Mouse (Mus musculus): ENCODE data around the gene Zswim9. TPM values are rescaled to one million over a fixed set of nuclear protein-coding genes. Genes with fewer than 3 reads are reported as not detected.

The Zswim9 gene
- polyA plus RNA-seq (2017; shearing (Covaris generic)): 1 to 10 TPM in 1 of 2 experiments, under 1 TPM in 1; 0.86 to 2.1 TPM

GRCm38 (mm10) chr7:13278308-13278891, at the start of gene Zswim9:
TSS of gene Zswim9 (minus strand) at chr7:13278721.

GRCm38 (mm10) chr7:13324316-13324715, 45.8 kb upstream of the Zswim9 start, which contains the start of gene Pla2g4c:
TSS of gene Pla2g4c (plus strand) at chr7:13324655.

GRCm38 (mm10) chr7:13277081-13277480, 1.4 kb downstream of the Zswim9 start, which contains the start of gene Lig1:
TSS of gene Lig1 (plus strand) at chr7:13277283.

GRCm38 (mm10) chr7:13212720-13213119, 65.8 kb downstream of the Zswim9 start, which contains the start of gene Vmn1r89:
TSS of gene Vmn1r89 (plus strand) at chr7:13213020.

Other genes starting within 250 kb of the Zswim9 start
- 100 to 1,000 TPM; 252 to 275 TPM for gene Chmp2a, start 243.9 kb downstream of the Zswim9 start, polyA plus RNA-seq (2017; shearing (Covaris generic))
- 100 to 1,000 TPM; 185 to 192 TPM for gene Ube2m, start 240.4 kb downstream of the Zswim9 start, polyA plus RNA-seq (2017; shearing (Covaris generic))
- under 1 TPM; 0.30 to 0.39 TPM for gene Mzf1, start 224.0 kb downstream of the Zswim9 start, polyA plus RNA-seq (2017; shearing (Covaris generic))
- not detected for gene Vmn1r85, start 183.5 kb downstream of the Zswim9 start, polyA plus RNA-seq (2017; shearing (Covaris generic))
- under 1 TPM; 0.04 to 0.17 TPM for gene Vmn1r86, start 158.8 kb downstream of the Zswim9 start, polyA plus RNA-seq (2017; shearing (Covaris generic))
- gene Vmn1r87, start 138.6 kb downstream of the Zswim9 start, polyA plus RNA-seq (2017; shearing (Covaris generic)): under 1 TPM in 1 of 2 experiments, not detected in 1; 0.15 TPM
- under 1 TPM; 0.02 to 0.05 TPM for gene Vmn1r88, start 119.2 kb downstream of the Zswim9 start, polyA plus RNA-seq (2017; shearing (Covaris generic))
- not detected for gene Vmn1r89, start 65.7 kb downstream of the Zswim9 start, polyA plus RNA-seq (2017; shearing (Covaris generic))
- 10 to 100 TPM; 28.8 to 36.9 TPM for gene Lig1, start 1.4 kb downstream of the Zswim9 start, polyA plus RNA-seq (2017; shearing (Covaris generic))
- gene Pla2g4c, start 45.9 kb upstream of the Zswim9 start, polyA plus RNA-seq (2017; shearing (Covaris generic)): under 1 TPM; 0.14 to 0.16 TPM
- gene Cabp5, start 119.4 kb upstream of the Zswim9 start, polyA plus RNA-seq (2017; shearing (Covaris generic)): not detected
- gene Bsph1, start 172.1 kb upstream of the Zswim9 start, polyA plus RNA-seq (2017; shearing (Covaris generic)): not detected